ENCODE assay signal across 1 mouse cellular context in genomic region chr17:45584939-45585678, GRCm38 (mm10).
TF ChIP-seq lines count a peak whose summit lies in the region.

No protein-coding gene starts in this region.

TF ChIP-seq in C2C12, 6 proteins besides CTCF, POLR2A, EP300 and RAD21:
- TF ChIP-seq MYOG (IDR thresholded peaks at IDR 0.05; ENCODE audit: control insufficient read depth, extremely low read depth, insufficient read length): no peak
- TF ChIP-seq USF1 (IDR thresholded peaks at IDR 0.05; ENCODE audit: low read depth): no peak
- TF ChIP-seq MAX (IDR thresholded peaks at IDR 0.05): no peak
- no peak for TF ChIP-seq FOSL1 (IDR thresholded peaks at IDR 0.05; ENCODE audit: insufficient read depth, low read length, poor library complexity, severe bottlenecking)
- TF ChIP-seq MYOD1 (IDR thresholded peaks at IDR 0.05; ENCODE audit: control insufficient read depth, insufficient read length, low read depth): no peak
- TF ChIP-seq CEBPB (IDR thresholded peaks at IDR 0.05; ENCODE audit: low read depth): no peak
